Mouse (Mus musculus) left cerebral cortex, postnatal 4 days (tissue): ENCODE data around the gene Tcam1. TPM values are rescaled to one million over a fixed set of nuclear protein-coding genes. Genes with fewer than 3 reads are reported as not detected.

Experiments
- DNase-seq: peaks from one replicate; pipeline ENCODE4 v3.0.0-alpha.2; 2022
- intact Hi-C: fragments of 180-260 bp; cut with DNase I; formaldehyde crosslinking; loops from one replicate; pipeline ENCODE4 v1.15.1; 2025
- total RNA-seq, 2 experiments: library from RNA; stranded (reverse); gene quantifications; 2 replicates each; pipeline ENCODE4 v1.2.3; 2021

Gene Tcam1
- total RNA-seq, 2 experiments from 2014 or later = 0.18 to 0.28 TPM

DNA sequence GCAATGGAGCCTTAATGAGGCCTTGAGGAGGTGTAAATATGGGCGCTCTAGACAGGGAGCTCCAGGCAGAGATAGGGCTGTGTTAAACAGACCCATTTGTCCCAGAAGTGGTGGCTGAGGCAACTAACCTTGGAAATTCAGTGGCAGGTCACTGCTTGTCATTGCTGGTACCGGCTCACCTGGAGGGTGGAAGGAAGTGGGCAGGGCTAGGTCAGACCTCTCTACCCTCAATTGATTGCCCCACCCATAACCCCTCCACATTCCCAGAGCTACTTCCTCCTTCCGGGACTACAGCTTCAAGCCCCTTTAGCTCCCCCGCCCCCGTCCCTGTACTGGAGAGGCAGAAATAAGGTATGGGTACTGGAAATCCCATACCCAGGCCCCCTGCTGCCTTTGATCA lies 37.1 kb downstream of the Tcam1 start:
- intact Hi-C loops = no loop called here
- no peak for DNase-seq

GRCm38 (mm10) chr11:106314333-106314812 lies 37.9 kb downstream of the Tcam1 start, which contains the start of gene Cd79b:
Cd79b (minus strand) TSS chr11:106314762.
- intact Hi-C loops = no loop called here
- DNase-seq = no peak

DNA sequence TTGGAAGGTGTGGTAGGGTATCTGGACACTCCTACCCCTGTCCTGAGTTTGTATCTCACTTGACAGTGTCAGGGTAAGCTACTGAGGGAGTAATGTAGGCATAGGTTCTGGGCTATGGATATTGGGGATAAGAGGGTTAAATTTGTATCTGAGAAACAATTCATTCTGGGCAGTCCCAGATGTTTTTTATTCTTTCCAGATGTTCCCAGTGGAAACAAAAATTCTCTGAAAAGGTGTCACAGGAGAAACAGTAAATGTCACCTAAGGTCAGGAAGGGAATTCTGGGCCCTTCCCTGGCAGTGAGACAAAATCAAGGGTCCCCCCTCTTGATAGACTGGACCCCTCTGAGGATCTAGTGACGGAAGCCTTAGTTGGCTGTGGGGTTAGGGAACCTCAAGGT lies 39.9 kb downstream of the Tcam1 start:
- intact Hi-C loops = no loop called here
- DNase-seq = no peak

GRCm38 (mm10) chr11:106317801-106318200 lies 41.3 kb downstream of the Tcam1 start:
- no peak for DNase-seq
- intact Hi-C loops = no loop called here

GRCm38 (mm10) chr11:106318406-106319366 lies 42.2 kb downstream of the Tcam1 start:
- DNase-seq = no peak
- intact Hi-C loops = no loop called here

- DNase-seq = no peak
- intact Hi-C loops = loop anchor here (5.0 to 10.0 kb wide), 2 partner anchors 68 to 70 kb away; partner anchors contain the start of genes Ftsj3 and Psmc5
Measured at GRCm38 (mm10) chr11:106324858-106325257, 48.4 kb downstream of the Tcam1 start.

DNA sequence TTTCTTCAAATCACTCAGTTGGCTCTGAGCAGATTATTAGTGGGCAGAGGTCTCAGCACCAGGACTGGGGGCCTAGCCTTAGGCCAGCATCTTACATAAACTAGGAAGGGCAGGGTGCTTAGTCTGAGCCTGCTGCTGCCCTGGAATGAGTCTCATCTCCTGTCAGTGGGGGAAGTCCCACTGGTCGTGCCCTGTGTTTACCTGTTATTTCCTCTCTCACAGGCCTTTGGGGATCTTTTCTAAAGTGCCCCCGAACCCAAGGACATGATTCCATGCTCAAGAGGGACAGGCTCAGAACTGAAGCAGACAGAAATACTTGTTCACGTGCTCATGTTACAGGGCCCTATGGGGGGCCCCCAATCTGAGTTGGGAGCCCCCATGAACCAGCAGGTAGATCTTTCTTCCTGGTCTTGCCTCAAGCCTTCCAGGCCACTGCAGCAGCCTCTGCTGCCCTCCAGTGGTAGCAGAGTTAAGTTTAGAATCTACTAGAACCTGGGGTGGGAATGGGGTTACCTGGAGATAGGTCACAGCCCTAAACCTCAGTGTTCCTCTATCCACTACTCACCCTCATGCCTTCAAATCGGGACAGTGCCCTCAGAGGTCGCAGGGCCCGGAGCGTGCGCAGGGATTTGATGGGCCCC lies 49.2 kb downstream of the Tcam1 start:
- intact Hi-C loops = loop anchor here (5.0 to 10.0 kb wide), 2 partner anchors 68 to 69 kb away; partner anchors contain the start of genes Ftsj3 and Psmc5

GRCm38 (mm10) chr11:106326475-106326874 lies 50.0 kb downstream of the Tcam1 start:
- intact Hi-C loops = loop anchor here (5.0 to 10.0 kb wide), 2 partner anchors 68 to 69 kb away; partner anchors contain the start of genes Ftsj3 and Psmc5

More for the DNA sequence above, 49.2 kb downstream of the Tcam1 start:
- peak; percentile 63 for DNase-seq

GRCm38 (mm10) chr11:106328521-106328920 lies 52.0 kb downstream of the Tcam1 start:
- intact Hi-C loops = loop anchor here (5.0 to 10.0 kb wide), 2 partner anchors 66 to 71 kb away; partner anchors contain the start of genes Ftsj3 and Psmc5
- DNase-seq = no peak

More at GRCm38 (mm10) chr11:106326475-106326874, 50.0 kb downstream of the Tcam1 start:
- no peak for DNase-seq

GRCm38 (mm10) chr11:106329128-106329527 lies 52.7 kb downstream of the Tcam1 start:
- DNase-seq = no peak
- intact Hi-C loops = loop anchor here (5.0 to 10.0 kb wide), 2 partner anchors 66 to 72 kb away; partner anchors contain the start of genes Ftsj3 and Psmc5

DNA sequence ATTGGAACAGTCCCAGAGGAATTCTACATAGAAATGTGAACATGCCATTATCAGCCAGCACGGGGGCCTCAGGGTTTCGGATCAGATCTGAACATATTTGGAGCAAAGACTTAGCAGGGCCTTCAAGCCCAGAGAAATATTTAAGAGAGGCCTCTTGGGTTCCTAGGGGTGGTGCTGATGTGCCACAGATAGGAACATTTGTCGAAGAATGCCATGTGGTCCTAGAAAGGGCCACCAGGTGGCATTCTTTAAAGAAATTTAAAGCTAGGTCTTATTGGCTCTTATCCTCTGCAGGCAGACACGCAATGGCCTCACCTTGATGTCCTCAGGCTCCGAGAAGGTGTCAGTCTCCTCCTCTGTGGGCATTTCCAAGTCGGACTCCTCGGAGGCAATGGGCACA lies 53.2 kb downstream of the Tcam1 start:
- no peak for DNase-seq
- intact Hi-C loops = loop anchor here (5.0 to 10.0 kb wide), 2 partner anchors 65 to 72 kb away; partner anchors contain the start of genes Ftsj3 and Psmc5

DNA sequence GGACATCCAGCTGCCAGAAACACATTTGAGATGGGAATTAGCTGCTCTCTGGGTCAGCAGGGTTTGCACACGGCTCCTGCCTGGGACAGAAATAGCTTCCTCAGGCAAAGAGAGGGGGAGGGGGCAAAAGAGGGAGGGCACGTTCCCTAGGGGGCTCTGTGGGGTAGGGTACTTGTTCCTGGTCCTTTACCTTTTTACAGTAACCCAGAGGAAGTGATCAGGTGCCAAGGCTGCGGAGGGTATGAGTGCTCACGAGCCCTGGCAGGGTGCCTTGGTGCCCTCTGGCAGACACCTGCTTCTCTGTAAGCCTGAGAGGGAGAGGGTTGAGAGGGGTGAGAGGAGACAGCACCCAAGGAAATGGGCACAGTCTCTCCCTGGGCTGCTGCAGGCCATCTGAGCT lies 56.0 kb downstream of the Tcam1 start:
- intact Hi-C loops = no loop called here
- DNase-seq = peak; percentile 31

- intact Hi-C loops = no loop called here
- no peak for DNase-seq
Measured at GRCm38 (mm10) chr11:106334066-106334465, 57.6 kb downstream of the Tcam1 start.

- intact Hi-C loops = no loop called here
- DNase-seq = no peak
Measured at GRCm38 (mm10) chr11:106338029-106338428, 61.6 kb downstream of the Tcam1 start.

Other genes with a start within 250 kb of the Tcam1 start
- 100 to 1,000 TPM; 167 to 185 TPM for gene Dcaf7, start 239.8 kb upstream of the Tcam1 start, total RNA-seq
- gene Taco1, start 210.6 kb upstream of the Tcam1 start, total RNA-seq = 10 to 100 TPM; 12.3 to 12.8 TPM
- gene Map3k3, start 192.1 kb upstream of the Tcam1 start, total RNA-seq = 10 to 100 TPM; 30.7 to 31.9 TPM
- not detected for gene Gm10840, start 115.8 kb upstream of the Tcam1 start, total RNA-seq
- 10 to 100 TPM; 81.2 to 84.6 TPM for gene Limd2, start 115.8 kb upstream of the Tcam1 start, total RNA-seq
- 10 to 100 TPM; 27.3 to 28.5 TPM for gene Strada, start 74.5 kb upstream of the Tcam1 start, total RNA-seq
- gene Ccdc47, start 60.3 kb upstream of the Tcam1 start, total RNA-seq = 10 to 100 TPM; 69.4 to 74.7 TPM
- 10 to 100 TPM; 79.8 to 81.0 TPM for gene Ddx42, start 59.7 kb upstream of the Tcam1 start, total RNA-seq
- 10 to 100 TPM; 34.6 to 35.1 TPM for gene Ftsj3, start 20.6 kb upstream of the Tcam1 start, total RNA-seq
- 100 to 1,000 TPM; 111 to 112 TPM for gene Psmc5, start 20.5 kb upstream of the Tcam1 start, total RNA-seq
- 10 to 100 TPM; 13.9 to 17.8 TPM for gene Smarcd2, start 3.7 kb upstream of the Tcam1 start, total RNA-seq
- not detected for gene Gh, start 25.2 kb downstream of the Tcam1 start, total RNA-seq
- gene Cd79b, start 38.1 kb downstream of the Tcam1 start, total RNA-seq = under 1 TPM; 0.30 to 0.98 TPM
- gene Scn4a, start 76.6 kb downstream of the Tcam1 start, total RNA-seq = not detected
- not detected for gene Prr29, start 88.8 kb downstream of the Tcam1 start, total RNA-seq
- 1 to 10 TPM; 4.4 to 6.2 TPM for gene Icam2, start 111.4 kb downstream of the Tcam1 start, total RNA-seq
- gene Ern1, start 211.2 kb downstream of the Tcam1 start, total RNA-seq = 10 to 100 TPM; 10.7 to 12.9 TPM